ENCODE assay signal across 16 mouse cellular contexts in the genomic region with DNA sequence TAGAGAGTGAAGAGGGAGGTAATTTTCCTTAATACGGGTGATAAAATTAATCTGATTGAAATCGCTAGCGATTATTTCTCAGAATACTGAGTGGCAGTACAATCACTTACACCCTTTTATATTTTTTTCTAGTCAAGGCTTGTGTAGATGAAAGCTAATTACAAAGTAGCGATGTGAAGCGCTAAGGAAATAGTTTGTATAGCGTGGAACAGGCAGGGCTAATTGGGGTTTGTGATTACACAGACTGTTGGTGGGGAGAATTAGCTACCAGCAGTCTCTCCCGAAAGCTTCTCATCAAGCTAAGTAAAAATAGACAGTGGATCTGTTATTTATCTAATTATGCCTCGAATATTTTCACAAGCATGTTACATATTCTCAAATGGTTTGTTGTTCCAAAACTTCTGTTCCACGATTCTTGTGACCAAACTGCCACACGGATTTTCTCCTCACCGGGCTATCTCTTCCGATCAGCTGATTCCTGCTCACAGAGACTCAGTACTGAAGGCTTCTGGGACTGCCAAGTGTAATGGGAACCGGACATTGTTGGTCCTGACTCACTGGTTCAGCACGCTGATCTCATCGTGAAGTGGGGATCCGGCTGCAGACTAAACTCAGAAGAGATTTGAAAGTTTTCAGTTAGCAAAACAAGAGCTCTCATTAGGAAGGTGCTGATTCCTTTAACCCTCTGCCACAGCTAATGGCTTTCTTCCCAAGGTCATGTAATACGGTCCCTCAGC.
DNase-seq lines count a peak whose midpoint lies in the region; ATAC-seq lines count a peak whose summit lies in the region.
"Had no signal": no experiment of that assay in that cellular context is flagged by ENCODE, and none has a peak within 500 bp of the region (broad histone marks: within the 10 kb centered on the region; RNA-seq: fewer than 3 reads in every experiment).

No protein-coding gene starts in this region.

- no peak for DNase-seq in heart, adult 18-20 months
- no peak for DNase-seq in neural tube, embryonic 10.5 days (ENCODE audit: extremely low spot score, low spot score)
- no peak for DNase-seq in adrenal gland, adult 8-10 months
- no peak for DNase-seq in layer of hippocampus, postnatal 25 days (ENCODE audit: extremely low spot score in 1 of 2, low spot score in 1 of 2)
- DNase-seq: adrenal gland, postnatal 36 days; cerebellum, adult 11-12 months; kidney, adult 2 months; lung, postnatal 36 days; right cerebral cortex, postnatal 4 days; thymus, postnatal 25 days had no signal

- no peaks in the 10 kb centered on the region for H3K9me3 ChIP-seq in heart, embryonic 16.5 days (replicated peaks; ENCODE audit: control insufficient read depth, low read length)
- no peaks in the 10 kb centered on the region for H3K9me3 ChIP-seq in neural tube, embryonic 13.5 days
- no peaks in the 10 kb centered on the region for H3K9me3 ChIP-seq in forebrain, embryonic 12.5 days
- H3K9me3 ChIP-seq: hindbrain, embryonic 13.5 days; liver, embryonic 15.5 days; midbrain, embryonic 15.5 days had no signal

- H3K4me1 ChIP-seq in heart, embryonic 16.5 days (ENCODE audit: control insufficient read depth, insufficient read depth, low read length), result peaks cover 5% of the 10 kb centered on the region
- H3K4me1 ChIP-seq in neural tube, embryonic 13.5 days (replicated peaks), result peaks cover 13% of the 10 kb centered on the region; the same call in 1 of the 2 replicates
- peaks cover 5% of the 10 kb centered on the region; the same call in 1 of the 2 replicates for H3K4me1 ChIP-seq in forebrain, embryonic 12.5 days
- H3K4me1 ChIP-seq: liver, embryonic 15.5 days; midbrain, embryonic 15.5 days had no signal

- no peak overlapping the region for H3K9ac ChIP-seq in heart, embryonic 16.5 days (ENCODE audit: low read length)
- no peak overlapping the region for H3K9ac ChIP-seq in neural tube, embryonic 13.5 days
- no peak overlapping the region for H3K9ac ChIP-seq in forebrain, embryonic 12.5 days
- H3K9ac ChIP-seq: hindbrain, embryonic 13.5 days; liver, embryonic 15.5 days; midbrain, embryonic 15.5 days had no signal

- no peak overlapping the region for H3K27ac ChIP-seq in heart, embryonic 16.5 days (ENCODE audit: low read length)
- no peak overlapping the region for H3K27ac ChIP-seq in neural tube, embryonic 13.5 days (replicated peaks)
- H3K27ac ChIP-seq in forebrain, embryonic 12.5 days, result no peak overlapping the region
- H3K27ac ChIP-seq: hindbrain, embryonic 13.5 days; liver, embryonic 15.5 days; midbrain, embryonic 15.5 days had no signal

- WGBS in heart, embryonic 16.5 days, result 65% methylated on average over 17 of the region's 17 CpGs
- WGBS in neural tube, embryonic 13.5 days, result 69% methylated on average over 17 of the region's 17 CpGs
- WGBS in forebrain, embryonic 12.5 days, result 36% methylated on average over 17 of the region's 17 CpGs

- ATAC-seq in heart, embryonic 16.5 days (replicated peaks; ENCODE audit: extremely low read depth, insufficient read depth, low FRiP score), result no peak
- peak; percentile 61; the same call in 1 of the 2 replicates for ATAC-seq in neural tube, embryonic 13.5 days (ENCODE audit: low read depth)
- peak; percentile 69; the same call in 1 of the 2 replicates for ATAC-seq in forebrain, embryonic 12.5 days (ENCODE audit: low FRiP score)
- ATAC-seq: midbrain, embryonic 15.5 days had no signal

- H3K4me3 ChIP-seq in heart, embryonic 16.5 days (ENCODE audit: low read length), result no peak overlapping the region
- H3K4me3 ChIP-seq in neural tube, embryonic 13.5 days, result no peak overlapping the region
- no peak overlapping the region for H3K4me3 ChIP-seq in forebrain, embryonic 12.5 days (replicated peaks)
- H3K4me3 ChIP-seq: hindbrain, embryonic 13.5 days; liver, embryonic 15.5 days; midbrain, embryonic 15.5 days had no signal

- no peaks in the 10 kb centered on the region for H3K36me3 ChIP-seq in heart, embryonic 16.5 days (ENCODE audit: control insufficient read depth, insufficient read depth)
- no peaks in the 10 kb centered on the region for H3K36me3 ChIP-seq in neural tube, embryonic 13.5 days
- H3K36me3 ChIP-seq in forebrain, embryonic 12.5 days (replicated peaks), result no peaks in the 10 kb centered on the region
- H3K36me3 ChIP-seq: hindbrain, embryonic 13.5 days; liver, embryonic 15.5 days; midbrain, embryonic 15.5 days had no signal

- peak overlapping the region; percentile 23 for H3K4me2 ChIP-seq in heart, embryonic 16.5 days (ENCODE audit: low read depth, low read length)
- H3K4me2 ChIP-seq in neural tube, embryonic 13.5 days, result no peak overlapping the region
- H3K4me2 ChIP-seq in forebrain, embryonic 12.5 days, result peak overlapping the region; percentile 29
- H3K4me2 ChIP-seq: hindbrain, embryonic 13.5 days; liver, embryonic 15.5 days; midbrain, embryonic 15.5 days had no signal

- no peaks in the 10 kb centered on the region for H3K27me3 ChIP-seq in heart, embryonic 16.5 days (ENCODE audit: control insufficient read depth, insufficient read depth, low read length)
- H3K27me3 ChIP-seq in neural tube, embryonic 13.5 days, result peaks cover 13% of the 10 kb centered on the region; the same call in 1 of the 2 replicates
- H3K27me3 ChIP-seq in forebrain, embryonic 12.5 days, result no peaks in the 10 kb centered on the region
- H3K27me3 ChIP-seq: hindbrain, embryonic 13.5 days; liver, embryonic 15.5 days; midbrain, embryonic 15.5 days had no signal
